Mouse (Mus musculus) liver, embryonic 14.5 days (tissue): ENCODE data around the gene Gbf1. TPM values are rescaled to one million over a fixed set of nuclear protein-coding genes. Genes with fewer than 3 reads are reported as not detected.
A peak's percentile ranks its signal among the peaks of the same experiment; 100 is the strongest.

Experiments used
- ATAC-seq: fragments of 200-750 bp; cut with Nextera tagmentation; 2 replicates; pipeline ENCODE4 v1.8.0; 2017; ENCODE audit warnings: moderate number of reproducible peaks, mild to moderate bottlenecking, moderate library complexity; ENCODE audit not compliant: insufficient read depth
- DNase-seq, 3 experiments: peaks; one replicate each; pipeline ENCODE4 v3.0.0-alpha.2; 2012 to 2013; ENCODE audit warnings: low read depth in 3 of 3, low spot score in 3 of 3
- H3K27ac ChIP-seq: fragments of 300-500 bp; sonication (generic); 2 replicates; pipeline ENCODE4 v1.5.1; 2014; ENCODE audit warnings: moderate library complexity, mild to moderate bottlenecking, control low read depth, inconsistent platforms
- H3K27me3 ChIP-seq: fragments of 300-500 bp; sonication (generic); 2 replicates; pipeline ENCODE4 v1.6.1; 2014; ENCODE audit warnings: mild to moderate bottlenecking, low read length, moderate library complexity; ENCODE audit not compliant: control insufficient read depth, insufficient read depth
- H3K36me3 ChIP-seq: fragments of 300-500 bp; sonication (generic); replicated peaks from 2 replicates; pipeline ENCODE4 v1.6.1; 2014; ENCODE audit warnings: low read depth; ENCODE audit not compliant: control insufficient read depth, insufficient read depth
- H3K4me1 ChIP-seq, 2 experiments: fragments of 200-500 bp in 1 of 2; fragments of 300-500 bp in 1 of 2; sonication (generic) in 1 of 2; replicated peaks; 2 replicates each; pipeline ENCODE4 v1.6.1; 2012 to 2014; ENCODE audit warnings: antibody characterized with exemption in 1 of 2, inconsistent platforms in 1 of 2, low read length in 1 of 2; ENCODE audit not compliant: control insufficient read depth in 2 of 2, insufficient read depth in 2 of 2
- H3K4me2 ChIP-seq: fragments of 300-500 bp; sonication (generic); 2 replicates; pipeline ENCODE4 v1.6.1; 2014; ENCODE audit warnings: low read depth, mild to moderate bottlenecking, control low read depth, moderate library complexity
- H3K4me3 ChIP-seq, 2 experiments: fragments of 200-500 bp in 1 of 2; fragments of 300-500 bp in 1 of 2; sonication (generic) in 1 of 2; 2 replicates each; pipeline ENCODE4 v1.5.1; 2012 to 2014; ENCODE audit warnings: low read depth in 2 of 2, low read length in 2 of 2, mild to moderate bottlenecking in 2 of 2, control low read depth in 1 of 2, inconsistent platforms in 1 of 2, moderate library complexity in 1 of 2; ENCODE audit not compliant: insufficient read depth in 1 of 2
- H3K9ac ChIP-seq: fragments of 300-500 bp; sonication (generic); replicated peaks from 2 replicates; pipeline ENCODE4 v1.6.1; 2014; ENCODE audit warnings: mild to moderate bottlenecking, control low read depth, moderate library complexity
- H3K9me3 ChIP-seq: fragments of 300-500 bp; sonication (generic); 2 replicates; pipeline ENCODE4 v1.6.1; 2016; ENCODE audit warnings: low read length, mixed read lengths; ENCODE audit not compliant: control insufficient read depth
- CTCF ChIP-seq: IDR thresholded peaks from 2 replicates; pipeline ENCODE4 v1.5.1; 2016; ENCODE audit warnings: antibody characterized with exemption, low read depth, control low read depth
- EP300 ChIP-seq: IDR thresholded peaks from 2 replicates; pipeline ENCODE4 v1.6.1; 2016; ENCODE audit warnings: antibody characterized with exemption, low read depth
- WGBS: fragments of 180-500 bp; shearing (Covaris S2); extraction: QIAGEN DNeasy Blood & Tissue Kit; methylation state at CpG from one replicate; pipeline ENCODE4 v1.1.7; 2014; ENCODE audit not compliant: insufficient replicate concordance; 5-methylcytosine and 5-hydroxymethylcytosine counted together
- polyA plus RNA-seq, 2 experiments: library from polyadenylated mRNA; depleted of rRNA in 1 of 2; stranded (reverse) in 1 of 2; unstranded in 1 of 2; fragments of >200 nt; fragmentation: Nextera tagmentation in 1 of 2; extraction: Ambion mirVana in 1 of 2; gene quantifications; 2 replicates each; pipeline versions ENCODE4 v1.2.1 to v1.2.3; 2012 to 2014

The Gbf1 gene
- polyA plus RNA-seq, 2 experiments = 11.2 to 14.6 TPM

DNA sequence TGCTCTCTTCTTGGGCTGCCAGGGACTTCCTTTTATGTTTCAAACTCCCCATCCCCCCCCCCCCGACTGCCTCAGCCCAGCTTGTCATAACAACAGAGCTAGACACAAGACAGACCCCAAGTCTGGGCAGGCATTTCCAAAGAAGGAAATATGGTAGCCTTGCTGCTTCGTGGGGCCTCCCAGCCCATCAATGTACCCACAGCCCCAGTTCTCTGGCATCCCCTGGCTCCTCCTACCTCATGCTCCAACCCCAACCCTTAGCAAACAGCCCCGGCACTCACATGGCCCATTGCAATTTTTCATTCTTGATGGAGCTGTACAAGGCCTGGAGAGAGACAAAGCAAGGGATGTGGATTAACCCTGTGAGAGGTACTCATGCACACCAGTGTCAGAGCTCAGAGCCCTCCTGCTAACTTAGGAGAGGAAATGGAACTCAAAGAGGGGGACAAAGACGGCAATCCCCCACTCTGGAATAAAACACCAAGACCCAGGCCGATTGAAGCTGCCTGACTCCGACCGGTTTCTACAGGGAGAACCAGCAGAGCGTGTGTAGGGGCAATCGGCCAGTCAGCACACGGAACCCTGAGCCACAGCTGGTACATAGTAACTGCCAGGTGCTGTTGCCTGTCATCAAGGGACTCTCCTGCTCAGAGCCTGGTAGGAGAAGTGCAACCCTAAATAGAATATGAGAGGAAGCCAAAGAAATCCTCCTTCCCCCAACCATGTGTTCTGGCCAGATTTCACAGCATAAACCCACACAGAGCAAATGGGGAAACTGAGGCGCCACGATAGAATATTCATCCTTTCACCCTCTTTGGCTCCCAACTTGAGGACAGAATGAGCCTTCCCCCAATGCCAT, 163.7 kb downstream of the Gbf1 start:
- TF ChIP-seq CTCF (no peak), EP300 (no peak)
- peak overlapping the region; percentile 20 to 47 for H3K4me3 ChIP-seq
- H3K4me1 ChIP-seq = peaks cover 36 to 40% of the 10 kb centered on the region in 2 experiments
- H3K36me3 ChIP-seq = no peaks in the 10 kb centered on the region
- H3K9me3 ChIP-seq = no peaks in the 10 kb centered on the region
- peak overlapping the region; percentile 90 for H3K27ac ChIP-seq
- H3K27me3 ChIP-seq = peaks cover 53% of the 10 kb centered on the region
- H3K4me2 ChIP-seq = peak overlapping the region; percentile 65
- 40% methylated on average over 12 of the region's 12 CpGs for WGBS
- H3K9ac ChIP-seq = peak overlapping the region; percentile 61
- ATAC-seq (peak; percentile 36), DNase-seq (no peak)

- peak overlapping the region; percentile 58 for H3K4me2 ChIP-seq
- ATAC-seq (no peak), DNase-seq (no peak)
- H3K9me3 ChIP-seq = no peaks in the 10 kb centered on the region
- TF ChIP-seq CTCF = no peak
- TF ChIP-seq EP300 = no peak
- no peak overlapping the region; the same call in 1 of the 2 replicates for H3K9ac ChIP-seq
- no peaks in the 10 kb centered on the region for H3K36me3 ChIP-seq
- H3K4me3 ChIP-seq = peak overlapping the region; percentile 15 to 45; a peak in 3 of 4 replicates
- H3K4me1 ChIP-seq = peaks cover 36 to 40% of the 10 kb centered on the region in 2 experiments
- WGBS = 36% methylated on average over 15 of the region's 15 CpGs
- peaks cover 63% of the 10 kb centered on the region for H3K27me3 ChIP-seq
- H3K27ac ChIP-seq = no peak overlapping the region
Observed at GRCm38 (mm10) chr19:46316846-46317545, 164.7 kb downstream of the Gbf1 start.

DNA sequence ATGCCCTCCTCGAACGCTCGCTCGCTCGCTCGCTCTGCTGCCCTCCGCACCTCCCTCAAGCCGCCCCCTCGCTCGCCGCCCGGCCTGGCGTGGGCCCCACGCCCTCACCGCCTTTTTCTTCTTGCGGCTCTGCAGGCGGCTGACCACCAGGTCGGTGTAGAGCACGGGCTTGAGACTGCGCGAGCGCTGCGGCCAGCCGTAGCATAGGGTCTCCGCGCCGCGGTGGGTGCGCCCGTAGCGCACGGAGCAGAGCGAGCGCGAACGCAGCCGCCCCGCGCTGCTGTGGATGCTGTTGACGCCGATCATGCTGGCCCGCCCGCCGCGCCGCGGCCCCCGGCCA, 165.2 kb downstream of the Gbf1 start:
- Histone ChIP-seq H3K4me3 (peak overlapping the region; percentile 15 to 45; a peak in 3 of 4 replicates), H3K4me1 (peaks cover 36 to 40% of the 10 kb centered on the region in 2 experiments), H3K36me3 (no peaks in the 10 kb centered on the region), H3K9me3 (no peaks in the 10 kb centered on the region), H3K27ac (no peak overlapping the region), H3K4me2 (peak overlapping the region; percentile 58), H3K27me3 (peaks cover 68% of the 10 kb centered on the region), H3K9ac (no peak overlapping the region; the same call in 1 of the 2 replicates)
- DNase-seq = no peak
- TF ChIP-seq EP300 = no peak
- TF ChIP-seq CTCF = no peak
- no peak for ATAC-seq
- WGBS = 1% methylated on average over 47 of the region's 48 CpGs

DNA sequence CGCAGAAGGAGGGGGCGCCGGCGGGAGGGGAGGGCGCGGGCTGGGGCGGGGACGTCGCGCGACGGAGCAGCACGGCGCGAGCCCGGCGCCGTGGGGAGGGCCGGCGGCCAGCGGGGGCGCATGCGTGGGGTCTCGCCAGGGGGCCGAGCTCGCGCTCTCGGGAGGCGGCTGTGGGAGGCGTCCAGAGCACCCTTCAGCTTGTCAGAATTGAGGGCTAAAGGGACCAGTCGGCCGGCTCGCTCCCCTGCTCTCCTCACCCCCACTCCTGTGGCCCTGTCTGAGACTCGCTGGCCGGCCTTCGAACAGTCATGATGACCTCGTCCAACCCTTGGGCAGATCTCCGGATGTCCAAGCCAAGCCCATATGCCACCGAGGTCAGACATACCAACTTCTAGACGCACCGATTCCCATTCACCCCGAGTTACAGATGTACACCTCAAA, 165.7 kb downstream of the Gbf1 start:
- 2% methylated on average over 32 of the region's 42 CpGs for WGBS
- DNase-seq (no peak), ATAC-seq (no peak)
- Histone ChIP-seq H3K4me3 (peak overlapping the region in 1 of 2 experiments; percentile 45; a peak in 2 of 4 replicates), H3K36me3 (no peaks in the 10 kb centered on the region), H3K4me1 (peaks cover 36 to 40% of the 10 kb centered on the region in 2 experiments), H3K9ac (no peak overlapping the region), H3K27ac (no peak overlapping the region), H3K4me2 (peak overlapping the region; percentile 58), H3K27me3 (peaks cover 73% of the 10 kb centered on the region), H3K9me3 (no peaks in the 10 kb centered on the region)
- TF ChIP-seq CTCF (no peak), EP300 (no peak)
